Mouse (Mus musculus) CH12.LX (cell line): Measurements from ENCODE around the gene Mrpl52. TPM values are rescaled to one million over a fixed set of nuclear protein-coding genes. Genes with fewer than 3 reads are reported as not detected.

ENCODE experiments used
- DNase-seq: peaks from one replicate; pipeline ENCODE4 v3.0.0-alpha.2; 2013; ENCODE audit errors: extremely low read depth
- H3K27ac ChIP-seq: 2 replicates; pipeline ENCODE4 v1.5.1; 2012; ENCODE audit warnings: low read depth, mild to moderate bottlenecking, control low read depth, moderate library complexity; ENCODE audit not compliant: insufficient read depth
- H3K27me3 ChIP-seq: replicated peaks from 2 replicates; pipeline ENCODE3; 2012; ENCODE audit warnings: inconsistent platforms
- H3K36me3 ChIP-seq, 2 experiments: replicated peaks in 1 of 2; 2 replicates each; pipeline versions ENCODE3 to v1.6.1; 2012; ENCODE audit warnings: inconsistent platforms in 1 of 2, low read length in 1 of 2, mild to moderate bottlenecking in 1 of 2, mixed read lengths in 1 of 2, moderate library complexity in 1 of 2; ENCODE audit not compliant: control insufficient read depth in 1 of 2, insufficient read depth in 1 of 2
- H3K4me1 ChIP-seq, 2 experiments: 2 replicates each; pipeline ENCODE4 v1.6.1; 2012; ENCODE audit warnings: inconsistent platforms in 1 of 2, moderate library complexity in 1 of 2; ENCODE audit not compliant: insufficient read depth in 2 of 2, control insufficient read depth in 1 of 2
- H3K4me2 ChIP-seq: 2 replicates; pipeline ENCODE4 v1.6.1; 2012; ENCODE audit warnings: low read depth, mild to moderate bottlenecking, control low read depth; ENCODE audit not compliant: poor library complexity, insufficient read depth, severe bottlenecking
- H3K4me3 ChIP-seq, 3 experiments: fragments of 150-350 bp in 1 of 3; sonication (generic) in 1 of 3; replicated peaks in 1 of 3; 2 replicates each; pipeline versions ENCODE3 to v1.5.1; 2011 to 2012; ENCODE audit warnings: low read depth in 2 of 3, low read length in 2 of 3, mild to moderate bottlenecking in 2 of 3, moderate library complexity in 2 of 3, control low read depth in 1 of 3, improper control_type of control experiment in 1 of 3, inconsistent platforms in 1 of 3, mixed read lengths in 1 of 3; ENCODE audit not compliant: poor library complexity in 1 of 3
- H3K79me2 ChIP-seq: replicated peaks from 2 replicates; pipeline ENCODE4 v1.6.1; 2012; ENCODE audit warnings: mild to moderate bottlenecking, moderate library complexity; ENCODE audit not compliant: control insufficient read depth, poor library complexity, insufficient read depth, severe bottlenecking; ENCODE audit errors: extremely low read depth
- H3K9ac ChIP-seq: 2 replicates; pipeline ENCODE4 v1.6.1; 2012; ENCODE audit warnings: low read depth, mild to moderate bottlenecking, control low read depth, moderate library complexity; ENCODE audit not compliant: insufficient read depth
- H3K9me3 ChIP-seq: replicated peaks from 2 replicates; pipeline ENCODE3; 2012; ENCODE audit warnings: low read length, inconsistent platforms, mixed read lengths
- BHLHE40 ChIP-seq: IDR thresholded peaks from 2 replicates; pipeline ENCODE4 v1.6.1; 2011; ENCODE audit warnings: mild to moderate bottlenecking, low read depth, low read length, improper control_type of control experiment
- CHD2 ChIP-seq: IDR thresholded peaks from 2 replicates; pipeline ENCODE4 v1.6.1; 2011; ENCODE audit warnings: low read length, improper control_type of control experiment
- CTCF ChIP-seq, 2 experiments: IDR thresholded peaks in 1 of 2; conservative IDR thresholded peaks in 1 of 2; 2 replicates each; pipeline ENCODE4 v1.5.1; 2011 to 2012; ENCODE audit warnings: low read depth in 2 of 2, low read length in 2 of 2, improper control_type of control experiment in 1 of 2, inconsistent platforms in 1 of 2, mild to moderate bottlenecking in 1 of 2, moderate library complexity in 1 of 2
- ELF1 ChIP-seq: IDR thresholded peaks from 2 replicates; pipeline ENCODE4 v1.6.1; 2014; ENCODE audit warnings: low read depth, mild to moderate bottlenecking, inconsistent platforms, low read length, improper control_type of control experiment
- EP300 ChIP-seq: IDR thresholded peaks from 2 replicates; pipeline ENCODE4 v1.6.1; 2011; ENCODE audit warnings: low read length, improper control_type of control experiment
- ETS1 ChIP-seq: conservative IDR thresholded peaks from 2 replicates; pipeline ENCODE4 v1.6.1; 2012; ENCODE audit warnings: low read depth, mild to moderate bottlenecking, inconsistent platforms, low read length, improper control_type of control experiment, moderate library complexity
- IRF4 ChIP-seq: IDR thresholded peaks from 2 replicates; pipeline ENCODE4 v1.6.1; 2014; ENCODE audit warnings: low read depth, mild to moderate bottlenecking, inconsistent platforms, low read length, improper control_type of control experiment
- JUN ChIP-seq: IDR thresholded peaks from 2 replicates; pipeline ENCODE4 v1.6.1; 2011; ENCODE audit warnings: low read depth, mild to moderate bottlenecking, low read length, improper control_type of control experiment, moderate library complexity; ENCODE audit not compliant: insufficient read depth
- KAT2A ChIP-seq: IDR thresholded peaks from 2 replicates; pipeline ENCODE4 v1.6.1; 2012; ENCODE audit warnings: low read length, improper control_type of control experiment, inconsistent platforms; ENCODE audit not compliant: insufficient replicate concordance
- MAX ChIP-seq: IDR thresholded peaks from 2 replicates; pipeline ENCODE4 v1.6.1; 2011; ENCODE audit warnings: low read length, improper control_type of control experiment
- MAZ ChIP-seq: IDR thresholded peaks from 2 replicates; pipeline ENCODE4 v1.6.1; 2012; ENCODE audit warnings: low read depth, mild to moderate bottlenecking, inconsistent platforms, low read length, improper control_type of control experiment, moderate library complexity
- MXI1 ChIP-seq: IDR thresholded peaks from 2 replicates; pipeline ENCODE4 v1.6.1; 2011; ENCODE audit warnings: mild to moderate bottlenecking, low read depth, low read length, improper control_type of control experiment
- NELFE ChIP-seq: IDR thresholded peaks from 2 replicates; pipeline ENCODE4 v1.6.1; 2011; ENCODE audit warnings: low read depth, low read length, improper control_type of control experiment
- NRF1 ChIP-seq: IDR thresholded peaks from 2 replicates; pipeline ENCODE4 v1.6.1; 2014; ENCODE audit warnings: low read depth, mild to moderate bottlenecking, inconsistent platforms, low read length, improper control_type of control experiment, moderate library complexity
- POLR2A ChIP-seq: IDR thresholded peaks from 2 replicates; pipeline ENCODE4 v1.6.1; 2011; ENCODE audit warnings: low read depth, mild to moderate bottlenecking, improper control_type of control experiment, low read length
- RAD21 ChIP-seq: IDR thresholded peaks from 2 replicates; pipeline ENCODE4 v1.6.1; 2011; ENCODE audit warnings: low read depth, mild to moderate bottlenecking, low read length, improper control_type of control experiment, moderate library complexity
- RCOR1 ChIP-seq: conservative IDR thresholded peaks from 2 replicates; pipeline ENCODE4 v1.6.1; 2012; ENCODE audit warnings: low read depth, mild to moderate bottlenecking, inconsistent platforms, low read length, improper control_type of control experiment
- SMC3 ChIP-seq: IDR thresholded peaks from 2 replicates; pipeline ENCODE4 v1.6.1; 2011; ENCODE audit warnings: low read depth, low read length, improper control_type of control experiment
- TBP ChIP-seq: conservative IDR thresholded peaks from 2 replicates; pipeline ENCODE4 v1.6.1; 2011; ENCODE audit warnings: low read depth, low read length, improper control_type of control experiment
- TCF12 ChIP-seq: IDR thresholded peaks from 2 replicates; pipeline ENCODE4 v1.6.1; 2014; ENCODE audit warnings: low read depth, mild to moderate bottlenecking, inconsistent platforms, low read length, improper control_type of control experiment
- UBTF ChIP-seq: IDR thresholded peaks from 2 replicates; pipeline ENCODE4 v1.6.1; 2012; ENCODE audit warnings: low read depth, mild to moderate bottlenecking, inconsistent platforms, low read length, improper control_type of control experiment, moderate library complexity
- USF1 ChIP-seq: IDR thresholded peaks from 2 replicates; pipeline ENCODE4 v1.6.1; 2014; ENCODE audit warnings: low read depth, mild to moderate bottlenecking, inconsistent platforms, low read length, improper control_type of control experiment
- ZC3H11A ChIP-seq: IDR thresholded peaks from 2 replicates; pipeline ENCODE4 v1.6.1; 2012; ENCODE audit warnings: low read depth, mild to moderate bottlenecking, inconsistent platforms, low read length, improper control_type of control experiment
- ZMIZ1 ChIP-seq: IDR thresholded peaks from 2 replicates; pipeline ENCODE4 v1.6.1; 2012; ENCODE audit warnings: low read depth, mild to moderate bottlenecking, inconsistent platforms, low read length, improper control_type of control experiment
- dilution Hi-C: fragments of 300-500 bp; cut with MboI; formaldehyde crosslinking; loops from 2 replicates; pipeline ENCODE4 v1.14.3; 2020; ENCODE audit warnings: low sequenced_read_pairs; ENCODE audit not compliant: extremely low pct_unique_long_range_greater_than_20kb, extremely low pct_ligation_motif_present
- in situ Hi-C: fragments of 300-500 bp; cut with MboI; formaldehyde crosslinking; loops from 3 replicates; pipeline ENCODE4 v1.14.3; 2019; ENCODE audit warnings: low sequenced_read_pairs, low pct_ligation_motif_present, low pct_unique_long_range_greater_than_20kb, mixed read lengths
- polyA plus RNA-seq: library from polyadenylated mRNA; unstranded; fragments of >175 nt; gene quantifications from 2 replicates; pipeline ENCODE4 v1.2.1, GENCODE M21; 2012; ENCODE audit warnings: low read depth; ENCODE audit not compliant: insufficient read length
- total RNA-seq, 2 experiments: library from RNA; depleted of rRNA; stranded (reverse); fragments of 300-350 nt in 1 of 2; fragments of >200 nt in 1 of 2; gene quantifications; 2 replicates each; pipeline ENCODE4 v1.2.3; 2012 to 2014

The Mrpl52 gene
- total and polyA plus RNA-seq, 3 experiments, result 87.9 to 309 (median 230) TPM

- 0 out of 2 replicates have a peak, but pooled peaks have one; percentile 38 for TF ChIP-seq NELFE
- TF ChIP-seq RCOR1, result 0 out of 2 replicates have a peak, but pooled peaks have one; percentile 64
- peak; percentile 68; the same call in 1 of the 2 replicates for TF ChIP-seq TCF12
- TF ChIP-seq POLR2A, result no peak; the same call in 1 of the 2 replicates
Observed at GRCm38 (mm10) chr14:54463108-54463958, 36.6 kb downstream of the Mrpl52 start (continued).

GRCm38 (mm10) chr14:54463959-54464292 is 37.2 kb downstream of the Mrpl52 start, which contains the start of gene Lrp10:
Gene Lrp10 (plus strand): TSS chr14:54464137.
- Histone ChIP-seq H3K4me1 (peaks cover 4 to 31% of the 10 kb centered on the region in 2 experiments; a peak in 3 of 4 replicates), H3K27me3 (no peaks in the 10 kb centered on the region), H3K4me3 (peak within 1 kb of the TSS; percentile 68 to 96 (median 87)), H3K9me3 (no peaks in the 10 kb centered on the region), H3K27ac (peak within 1 kb of the TSS; percentile 99), H3K4me2 (peak within 1 kb of the TSS; percentile 98), H3K9ac (peak within 1 kb of the TSS; percentile 89), H3K79me2 (peaks cover 4% of the 10 kb centered on the region; the same call in 1 of the 2 replicates), H3K36me3 (peaks cover 24 to 34% of the 10 kb centered on the region in 2 experiments)
- in situ Hi-C loops (loop anchor here (10.0 kb wide), 1 partner anchor 51 kb away; the partner anchor contains the start of gene Prmt5), dilution Hi-C loops (no loop called here)
- DNase-seq, result peak; percentile 90
- TF ChIP-seq POLR2A (peak; percentile 79), TCF12 (peak; percentile 40; the same call in 1 of the 2 replicates), ELF1 (peak; percentile 87), TBP (peak; percentile 75), MAX (peak; percentile 42; the same call in 1 of the 2 replicates), ZMIZ1 (peak; percentile 57; the same call in 1 of the 2 replicates), NELFE (peak; percentile 72; the same call in 1 of the 2 replicates), MXI1 (peak; percentile 58; the same call in 1 of the 2 replicates), NRF1 (0 out of 2 replicates have a peak, but pooled peaks have one; percentile 39), ZC3H11A (no peak), ETS1 (no peak; the same call in 1 of the 2 replicates), CTCF (conservative IDR thresholded peaks at IDR 0.05 in 1 of 2, IDR thresholded peaks at IDR 0.05 in 1 of 2; ENCODE audit: low read depth in 2 of 2, low read length in 2 of 2) (no peak)

GRCm38 (mm10) chr14:54464293-54465005 is 37.7 kb downstream of the Mrpl52 start:
- peaks cover 29 to 39% of the 10 kb centered on the region in 2 experiments for H3K36me3 ChIP-seq
- H3K9ac ChIP-seq, result peak overlapping the region; percentile 89
- H3K79me2 ChIP-seq, result peaks cover 4% of the 10 kb centered on the region; the same call in 1 of the 2 replicates
- no peaks in the 10 kb centered on the region for H3K9me3 ChIP-seq
- DNase-seq, result peak; percentile 92
- dilution Hi-C loops, result no loop called here
- H3K27me3 ChIP-seq, result no peaks in the 10 kb centered on the region
- in situ Hi-C loops, result loop anchor here (10.0 kb wide), 1 partner anchor 50 kb away; the partner anchor contains the start of gene Prmt5
- peak overlapping the region; percentile 75 for H3K4me2 ChIP-seq
- peak overlapping the region; percentile 99 for H3K27ac ChIP-seq
- peak overlapping the region; percentile 68 to 96 (median 87) for H3K4me3 ChIP-seq
- H3K4me1 ChIP-seq, result peaks cover 4 to 31% of the 10 kb centered on the region in 2 experiments; a peak in 3 of 4 replicates
- TF ChIP-seq CTCF (conservative IDR thresholded peaks at IDR 0.05 in 1 of 2, IDR thresholded peaks at IDR 0.05 in 1 of 2; ENCODE audit: low read depth in 2 of 2, low read length in 2 of 2) (peak in 1 of 2 experiments; percentile 90; a peak in 3 of 4 replicates), CHD2 (no peak; the same call in 1 of the 2 replicates), RAD21 (peak; percentile 65), SMC3 (peak; percentile 60), EP300 (no peak), UBTF (peak; percentile 68; the same call in 1 of the 2 replicates), RCOR1 (no peak), IRF4 (peak; percentile 69; the same call in 1 of the 2 replicates), MAZ (peak; percentile 86), ZC3H11A (no peak), POLR2A (peak; percentile 45; the same call in 1 of the 2 replicates), JUN (0 out of 2 replicates have a peak, but pooled peaks have one; percentile 8), KAT2A (0 out of 2 replicates have a peak, but pooled peaks have one; percentile 50), USF1 (no peak), BHLHE40 (peak; percentile 50; the same call in 1 of the 2 replicates)
